Mouse (Mus musculus): ENCODE results near the gene Dnali1.
A peak's percentile ranks its signal among the peaks of the same experiment; 100 is the strongest.

- TF ChIP-seq CTCF (IDR thresholded peaks at IDR 0.05; ENCODE audit: control insufficient read depth, insufficient read depth, low read length), result peak; percentile 87
- TF ChIP-seq POLR2A (IDR thresholded peaks at IDR 0.05; ENCODE audit: borderline replicate concordance, control insufficient read depth, low read depth, low read length), result no peak
These were observed 49.1 kb upstream of the Dnali1 start for GRCm38 (mm10) chr4:125114638-125115037.

All from bone marrow, adult 2 months (tissue).